Mouse (Mus musculus) megakaryocyte, embryonic 14.5 days (primary cell): Measurements from ENCODE around the gene Nf2. TPM values are rescaled to one million over a fixed set of nuclear protein-coding genes. Genes with fewer than 3 reads are reported as not detected.
A peak's percentile ranks its signal among the peaks of the same experiment; 100 is the strongest.

ENCODE experiments used
- H3K27me3 ChIP-seq: replicated peaks from 2 replicates; pipeline ENCODE3; 2012; ENCODE audit warnings: inconsistent platforms
- H3K36me3 ChIP-seq: replicated peaks from 2 replicates; pipeline ENCODE3; 2012; ENCODE audit warnings: low read length, inconsistent platforms, mixed read lengths
- H3K4me1 ChIP-seq: 2 replicates; pipeline ENCODE4 v1.6.1; 2012; ENCODE audit warnings: inconsistent platforms
- H3K4me3 ChIP-seq: replicated peaks from 2 replicates; pipeline ENCODE3; 2012; ENCODE audit warnings: moderate library complexity, mild to moderate bottlenecking, inconsistent platforms
- H3K9me3 ChIP-seq: 2 replicates; pipeline ENCODE4 v1.6.1; 2012; ENCODE audit warnings: inconsistent platforms
- FLI1 ChIP-seq: IDR thresholded peaks from 2 replicates; pipeline ENCODE4 v1.6.1; 2012; ENCODE audit warnings: low read length, inconsistent platforms, mixed read lengths
- GATA1 ChIP-seq: IDR thresholded peaks from 3 replicates; pipeline ENCODE4 v1.6.1; 2012; ENCODE audit warnings: mixed read lengths, low read length, inconsistent platforms, borderline replicate concordance
- polyA plus RNA-seq: library from polyadenylated mRNA; stranded (reverse); fragments of >175 nt; gene quantifications from 2 replicates; pipeline ENCODE4 v1.2.3, GENCODE M21; 2012; ENCODE audit warnings: low replicate concordance; ENCODE audit not compliant: insufficient read depth

Gene Nf2
- polyA plus RNA-seq, 1 experiment: 21.2 TPM

DNA sequence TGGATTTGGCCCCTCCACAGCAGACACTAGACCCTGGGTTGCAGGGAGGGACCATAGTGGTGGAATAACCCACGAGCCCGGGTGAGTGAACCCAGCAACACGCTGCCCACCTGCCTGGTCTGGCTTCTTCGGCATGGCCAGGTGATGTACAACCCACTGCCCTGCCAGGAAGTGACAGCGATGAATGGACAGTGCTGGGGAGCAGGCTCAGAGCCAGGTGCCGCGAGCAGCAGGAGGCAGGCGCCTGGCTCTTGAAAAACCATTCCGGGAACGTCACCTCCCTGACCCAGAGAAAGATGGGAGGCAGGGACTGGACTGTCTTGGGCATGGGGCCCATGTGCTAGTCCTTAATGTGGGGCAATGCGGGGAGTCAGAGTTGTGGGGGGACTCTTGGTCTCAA, 94.5 kb downstream of the Nf2 start:
- Histone ChIP-seq H3K9me3 (peaks cover 16% of the 10 kb centered on the region), H3K4me1 (peaks cover 3% of the 10 kb centered on the region; the same call in 1 of the 2 replicates), H3K36me3 (no peaks in the 10 kb centered on the region), H3K4me3 (no peak overlapping the region), H3K27me3 (peaks cover 74% of the 10 kb centered on the region)
- no peak for TF ChIP-seq FLI1
- no peak for TF ChIP-seq GATA1

DNA sequence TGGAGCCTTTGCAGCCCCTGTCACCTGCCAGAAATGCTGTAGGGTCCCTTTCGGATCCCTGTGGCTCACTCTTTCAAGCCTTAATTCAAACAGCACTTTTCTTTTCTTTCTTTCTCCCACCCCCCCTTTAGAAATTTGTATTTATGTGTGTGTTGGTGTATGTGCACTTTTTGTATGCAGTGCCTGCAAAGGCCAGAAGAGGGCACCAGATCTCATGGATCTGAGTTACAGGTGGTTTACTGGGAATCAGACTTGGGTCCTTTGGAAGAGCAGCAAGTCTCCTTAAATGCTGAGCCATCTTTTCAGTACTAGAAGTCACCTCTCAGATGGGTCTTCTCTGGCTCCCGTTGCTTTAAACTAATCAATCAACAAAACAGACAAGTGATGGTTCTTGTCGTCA, 95.3 kb downstream of the Nf2 start:
- TF ChIP-seq GATA1 (no peak), FLI1 (no peak)
- peaks cover 81% of the 10 kb centered on the region for H3K27me3 ChIP-seq

DNA sequence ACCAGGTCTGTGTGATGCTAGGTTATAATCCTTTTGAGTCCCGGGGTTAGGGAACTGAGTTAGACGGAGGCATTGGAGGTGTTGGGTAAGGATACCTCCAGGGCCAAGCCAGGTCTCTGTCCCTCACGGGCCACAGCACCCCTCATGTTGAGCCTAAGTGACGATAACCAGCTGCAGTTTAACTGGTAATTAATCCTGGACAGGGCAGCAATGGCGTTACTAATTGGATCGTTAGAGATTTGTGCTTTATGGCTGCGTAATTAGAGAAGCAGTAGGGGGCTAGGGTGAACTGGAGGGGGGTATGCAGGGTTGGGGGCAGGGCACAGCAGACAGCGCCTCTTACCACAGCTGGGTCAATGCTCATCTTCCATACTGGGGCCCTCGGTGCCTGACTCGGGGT, 96.5 kb downstream of the Nf2 start:
- Histone ChIP-seq H3K36me3 (no peaks in the 10 kb centered on the region), H3K9me3 (peaks cover 19% of the 10 kb centered on the region), H3K27me3 (peaks cover 85% of the 10 kb centered on the region), H3K4me3 (no peak overlapping the region), H3K4me1 (peaks cover 3% of the 10 kb centered on the region; the same call in 1 of the 2 replicates)
- TF ChIP-seq GATA1 (no peak), FLI1 (no peak)

More for the DNA sequence above, 95.3 kb downstream of the Nf2 start:
- no peaks in the 10 kb centered on the region for H3K36me3 ChIP-seq
- H3K4me1 ChIP-seq: peaks cover 3% of the 10 kb centered on the region; the same call in 1 of the 2 replicates
- no peak overlapping the region for H3K4me3 ChIP-seq
- peaks cover 19% of the 10 kb centered on the region for H3K9me3 ChIP-seq

DNA sequence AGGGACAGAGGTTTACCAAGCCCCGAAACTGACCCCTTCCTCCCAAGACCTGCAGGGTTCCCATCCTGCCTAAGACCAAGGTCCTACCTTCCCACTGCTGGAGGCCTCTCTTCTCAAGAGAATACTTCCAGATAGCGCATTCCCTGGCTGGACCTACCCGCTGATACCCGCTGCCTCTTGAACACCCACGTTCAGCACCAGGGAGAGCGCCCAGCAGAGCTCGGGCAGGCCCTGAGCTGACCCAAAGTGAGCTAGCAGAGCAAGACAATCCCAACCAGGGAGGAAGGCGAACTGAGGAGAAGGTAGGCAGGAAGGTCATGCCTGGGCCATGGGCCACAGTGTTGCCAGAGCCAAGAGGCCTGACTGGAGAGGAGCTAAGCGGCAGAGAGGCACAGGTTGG, 99.1 kb downstream of the Nf2 start:
- peaks cover 90% of the 10 kb centered on the region for H3K27me3 ChIP-seq

DNA sequence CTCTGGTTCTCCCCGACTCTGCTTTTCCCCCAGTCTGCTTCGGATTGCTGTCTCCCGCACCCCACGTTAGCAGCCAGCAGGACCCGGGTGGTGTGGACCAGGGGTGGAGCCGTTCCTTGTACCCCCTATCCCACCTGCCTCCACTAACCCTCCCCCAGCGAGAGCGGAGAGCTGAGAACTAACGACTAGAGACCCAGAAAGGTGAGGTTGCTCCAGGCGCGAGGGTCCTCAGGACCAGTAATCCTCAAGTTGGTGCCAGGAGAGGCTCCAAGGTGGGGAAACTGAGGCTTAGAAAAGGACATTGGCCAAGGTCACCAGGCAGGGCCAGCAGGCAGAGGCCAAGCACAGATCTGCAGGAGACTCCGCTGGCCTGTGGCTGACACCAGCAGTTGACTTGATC, 102.1 kb downstream of the Nf2 start:
- no peaks in the 10 kb centered on the region for H3K36me3 ChIP-seq
- H3K4me1 ChIP-seq: peaks cover 11% of the 10 kb centered on the region
- no peak for TF ChIP-seq FLI1
- no peak for TF ChIP-seq GATA1
- H3K9me3 ChIP-seq: peaks cover 3% of the 10 kb centered on the region; the same call in 1 of the 2 replicates
- peaks cover 96% of the 10 kb centered on the region for H3K27me3 ChIP-seq
- H3K4me3 ChIP-seq: peak overlapping the region; percentile 28

More for the DNA sequence above, 99.1 kb downstream of the Nf2 start:
- Histone ChIP-seq H3K9me3 (peaks cover 19% of the 10 kb centered on the region), H3K4me1 (peaks cover 11% of the 10 kb centered on the region), H3K36me3 (no peaks in the 10 kb centered on the region), H3K4me3 (no peak overlapping the region)
- TF ChIP-seq FLI1: no peak
- no peak for TF ChIP-seq GATA1

DNA sequence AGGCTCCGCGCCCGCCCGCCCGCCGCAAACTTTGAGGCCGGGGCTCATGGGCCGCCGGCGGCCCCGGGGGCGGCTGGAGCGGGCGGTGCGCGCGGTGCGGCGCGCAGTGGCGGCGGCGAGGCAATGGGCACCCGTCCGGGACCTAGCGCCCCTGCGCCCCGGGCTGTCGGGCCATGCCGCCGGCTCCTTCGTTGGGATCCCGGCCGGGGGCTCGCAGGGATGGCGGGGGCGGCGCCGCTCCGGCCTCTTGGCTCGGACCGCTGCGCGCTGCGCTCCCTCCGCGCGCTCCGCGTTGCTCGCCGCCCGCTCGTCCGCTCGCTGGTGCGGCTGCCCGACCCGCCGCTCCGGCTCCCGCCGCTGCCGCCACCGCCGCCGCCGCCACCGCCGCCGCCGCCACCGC, 102.6 kb downstream of the Nf2 start, which contains the start of gene Cabp7:
Cabp7 (minus strand) TSS at position 46 of the 400 bp plus-strand sequence.
- peaks cover 11% of the 10 kb centered on the region for H3K4me1 ChIP-seq
- peaks cover 3% of the 10 kb centered on the region; the same call in 1 of the 2 replicates for H3K9me3 ChIP-seq
- peaks cover 96% of the 10 kb centered on the region for H3K27me3 ChIP-seq
- no peaks in the 10 kb centered on the region for H3K36me3 ChIP-seq
- peak within 1 kb of the TSS; percentile 62 for H3K4me3 ChIP-seq
- TF ChIP-seq GATA1 (no peak), FLI1 (no peak)

DNA sequence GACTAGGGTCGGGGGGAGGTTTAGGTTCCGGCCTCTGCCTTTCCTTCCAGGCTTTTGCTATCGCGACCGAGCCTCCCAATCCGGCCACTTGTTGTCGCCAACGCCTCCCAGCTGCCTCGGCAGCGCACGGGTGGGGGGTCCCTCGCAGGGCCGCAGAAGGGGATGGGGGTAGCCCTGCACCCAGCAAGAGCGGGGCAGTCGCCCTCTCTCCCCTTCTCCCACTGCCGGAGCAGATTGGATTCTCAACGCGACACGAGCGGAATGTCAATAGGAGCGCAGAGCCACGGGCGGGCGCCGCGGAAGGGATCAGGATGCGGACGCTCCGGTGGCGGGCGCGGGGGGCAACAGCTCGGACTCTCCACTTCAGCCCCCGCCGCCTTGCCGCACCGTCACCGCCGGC, 103.4 kb downstream of the Nf2 start:
- H3K9me3 ChIP-seq: peaks cover 3% of the 10 kb centered on the region; the same call in 1 of the 2 replicates
- H3K27me3 ChIP-seq: peaks cover 98% of the 10 kb centered on the region
- TF ChIP-seq FLI1: no peak
- TF ChIP-seq GATA1: no peak
- peaks cover 11% of the 10 kb centered on the region for H3K4me1 ChIP-seq
- H3K36me3 ChIP-seq: no peaks in the 10 kb centered on the region
- H3K4me3 ChIP-seq: no peak overlapping the region

DNA sequence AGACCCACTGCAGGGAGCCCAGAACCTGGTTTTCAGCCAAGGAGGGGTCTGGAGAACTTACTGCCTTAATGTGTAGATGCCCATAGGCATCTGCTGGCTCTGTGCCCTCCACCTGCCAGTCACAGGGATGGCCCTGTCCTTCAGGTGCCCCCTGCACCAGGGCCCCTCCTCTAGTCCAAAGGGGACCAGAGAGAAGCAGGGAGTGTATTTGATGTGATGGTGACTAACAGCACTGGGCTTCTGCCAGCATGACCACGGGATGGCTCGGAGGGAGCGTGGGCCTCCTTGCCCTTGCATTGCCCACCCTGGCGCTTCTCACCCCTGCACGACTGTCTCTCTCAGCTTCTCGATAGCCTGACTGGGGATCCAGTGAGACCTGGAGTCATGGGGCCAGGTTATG, 104.6 kb downstream of the Nf2 start:
- TF ChIP-seq GATA1 (no peak), FLI1 (no peak)
- no peak overlapping the region for H3K4me3 ChIP-seq
- no peaks in the 10 kb centered on the region for H3K36me3 ChIP-seq
- peaks cover 98% of the 10 kb centered on the region for H3K27me3 ChIP-seq
- H3K4me1 ChIP-seq: peaks cover 19% of the 10 kb centered on the region
- H3K9me3 ChIP-seq: peaks cover 3% of the 10 kb centered on the region; the same call in 1 of the 2 replicates

DNA sequence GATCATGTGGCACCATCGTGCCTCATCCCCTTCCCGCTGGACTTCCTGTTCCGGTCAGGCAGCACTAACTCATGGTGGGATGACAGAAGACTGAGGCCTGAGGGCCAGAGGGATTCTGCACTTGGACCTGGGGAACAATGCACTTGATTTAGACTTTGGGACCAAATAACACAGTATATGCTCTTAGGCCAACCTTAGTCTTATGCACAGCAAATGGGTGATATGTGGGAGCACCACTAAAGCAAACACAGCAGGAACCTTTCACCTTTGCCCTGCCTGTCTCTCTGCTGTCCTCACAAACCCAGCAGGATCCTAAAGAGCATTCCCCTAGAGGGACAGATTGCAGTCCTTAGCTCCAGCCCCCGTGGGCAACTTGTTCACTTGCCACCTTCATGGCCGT, 108.6 kb downstream of the Nf2 start:
- peaks cover 74% of the 10 kb centered on the region for H3K27me3 ChIP-seq
- H3K4me1 ChIP-seq: peaks cover 8% of the 10 kb centered on the region
- H3K9me3 ChIP-seq: no peaks in the 10 kb centered on the region
- H3K36me3 ChIP-seq: peaks cover 24% of the 10 kb centered on the region
- TF ChIP-seq FLI1 (no peak), GATA1 (no peak)
- H3K4me3 ChIP-seq: no peak overlapping the region

DNA sequence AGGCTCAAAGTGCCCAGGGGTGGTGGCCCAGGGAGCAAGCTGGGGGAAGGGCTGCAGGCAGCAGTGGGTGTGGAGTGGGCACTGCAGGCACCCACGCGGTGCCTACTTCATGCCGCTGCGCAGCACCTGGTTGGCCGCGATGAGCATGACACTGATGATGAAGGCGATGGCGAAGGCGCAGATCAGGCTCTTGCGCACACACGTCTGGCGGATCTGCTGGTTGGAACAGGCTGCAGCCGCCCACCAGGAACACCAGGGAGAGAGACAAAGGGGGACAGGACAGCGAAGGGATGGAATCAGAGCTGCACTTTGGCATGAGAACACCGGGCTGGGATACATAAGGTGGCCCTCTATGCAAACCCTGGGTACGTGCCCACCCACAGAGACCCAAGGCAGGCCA, 110.6 kb downstream of the Nf2 start:
- peaks cover 20% of the 10 kb centered on the region for H3K4me1 ChIP-seq
- peaks cover 57% of the 10 kb centered on the region for H3K27me3 ChIP-seq
- no peaks in the 10 kb centered on the region for H3K9me3 ChIP-seq
- H3K4me3 ChIP-seq: no peak overlapping the region
- TF ChIP-seq GATA1: no peak
- no peak for TF ChIP-seq FLI1
- peaks cover 38% of the 10 kb centered on the region for H3K36me3 ChIP-seq
